Mouse (Mus musculus) forebrain, embryonic 15.5 days (tissue): ENCODE results near the gene Tifa. TPM values are rescaled to one million over a fixed set of nuclear protein-coding genes. Genes with fewer than 3 reads are reported as not detected.

Source experiments
- ATAC-seq: fragments of 200-750 bp; cut with Nextera tagmentation; replicated peaks from 2 replicates; pipeline ENCODE4 v1.8.0; 2017; ENCODE audit warnings: mild to moderate bottlenecking, moderate TSS enrichment, moderate library complexity
- H3K27ac ChIP-seq: fragments of 300-500 bp; sonication (generic); replicated peaks from 2 replicates; pipeline ENCODE4 v1.5.1; 2015; ENCODE audit warnings: mild to moderate bottlenecking, inconsistent platforms
- H3K27me3 ChIP-seq: fragments of 300-500 bp; sonication (generic); 2 replicates; pipeline ENCODE4 v1.6.1; 2015; ENCODE audit warnings: inconsistent platforms
- H3K36me3 ChIP-seq: fragments of 300-500 bp; sonication (generic); 2 replicates; pipeline ENCODE4 v1.6.1; 2015; ENCODE audit warnings: mild to moderate bottlenecking, inconsistent platforms
- H3K4me1 ChIP-seq: fragments of 300-500 bp; sonication (generic); 2 replicates; pipeline ENCODE4 v1.6.1; 2015; ENCODE audit warnings: inconsistent platforms
- H3K4me2 ChIP-seq: fragments of 300-500 bp; sonication (generic); replicated peaks from 2 replicates; pipeline ENCODE4 v1.6.1; 2015; ENCODE audit warnings: mild to moderate bottlenecking, inconsistent platforms
- H3K4me3 ChIP-seq: fragments of 300-500 bp; sonication (generic); 2 replicates; pipeline ENCODE4 v1.5.1; 2015; ENCODE audit warnings: mild to moderate bottlenecking, inconsistent platforms
- H3K9ac ChIP-seq: fragments of 300-500 bp; sonication (generic); replicated peaks from 2 replicates; pipeline ENCODE4 v1.6.1; 2015; ENCODE audit warnings: mild to moderate bottlenecking, inconsistent platforms
- H3K9me3 ChIP-seq: fragments of 300-500 bp; sonication (generic); 2 replicates; pipeline ENCODE4 v1.6.1; 2016; ENCODE audit warnings: inconsistent platforms
- WGBS: fragments of 180-500 bp; shearing (Covaris S2); methylation state at CpG from one replicate; pipeline ENCODE4 v1.1.7; 2015; ENCODE audit warnings: mixed read lengths; 5-methylcytosine and 5-hydroxymethylcytosine counted together
- polyA plus RNA-seq: library from polyadenylated mRNA; unstranded; fragments of >200 nt; fragmentation: Nextera tagmentation; extraction: Ambion mirVana; gene quantifications from 2 replicates; pipeline ENCODE4 v1.2.1, GENCODE M21; 2015

Tifa gene
- polyA plus RNA-seq, 1 experiment from 2014 or later, result 4.8 TPM

DNA sequence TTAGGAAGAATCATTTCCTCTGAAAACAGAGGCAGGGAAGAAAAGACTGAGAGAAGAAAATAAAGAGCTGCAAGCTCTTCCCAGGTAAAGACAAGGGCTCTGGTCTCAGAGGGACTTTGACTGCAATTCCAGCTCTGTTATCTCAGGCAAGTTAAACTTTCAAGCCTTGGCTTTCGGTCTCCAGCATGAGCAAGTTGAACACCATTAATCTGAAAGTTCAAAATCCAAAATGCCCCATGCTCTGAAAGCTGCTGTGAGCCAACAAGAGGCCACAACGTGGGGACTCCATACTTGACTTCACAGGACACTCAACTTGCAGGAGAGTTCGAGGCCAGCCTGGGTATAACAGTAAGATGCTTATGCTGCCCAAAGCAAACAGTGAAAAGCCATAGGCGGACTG lies 44.4 kb downstream of the Tifa start:
- H3K4me2 ChIP-seq, result no peak overlapping the region
- peaks cover 26% of the 10 kb centered on the region for H3K4me1 ChIP-seq
- 83% methylated on average over 4 of the region's 4 CpGs for WGBS
- H3K27me3 ChIP-seq, result no peaks in the 10 kb centered on the region
- H3K36me3 ChIP-seq, result 0 out of 2 replicates have a peak, but pooled peaks cover 2% of the 10 kb centered on the region
- H3K27ac ChIP-seq, result no peak overlapping the region
- no peaks in the 10 kb centered on the region for H3K9me3 ChIP-seq
- no peak overlapping the region for H3K4me3 ChIP-seq
- ATAC-seq, result no peak
- no peak overlapping the region for H3K9ac ChIP-seq

DNA sequence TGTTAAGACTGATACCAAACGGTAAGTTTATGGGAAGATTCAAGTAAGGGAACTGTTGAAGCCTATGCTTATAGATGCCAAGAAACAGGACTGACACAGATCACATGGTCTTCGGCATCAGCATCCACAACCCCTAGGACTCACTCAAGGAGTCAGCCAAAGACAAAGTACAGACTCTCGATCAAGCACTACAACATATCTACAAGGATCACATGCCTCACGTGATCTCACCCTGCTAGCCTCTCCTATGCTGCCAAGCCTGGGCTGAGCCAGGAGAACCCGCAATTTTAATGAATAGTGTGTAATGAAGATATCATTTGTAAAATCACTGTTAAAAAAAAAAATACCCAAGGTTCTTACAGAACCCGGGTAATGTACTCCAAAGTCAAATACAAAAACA lies 46.0 kb downstream of the Tifa start:
- peak overlapping the region; percentile 92 for H3K4me3 ChIP-seq
- H3K4me2 ChIP-seq, result peak overlapping the region; percentile 54
- WGBS, result 81% methylated on average over 6 of the region's 6 CpGs
- ATAC-seq, result no peak
- peaks cover 26% of the 10 kb centered on the region for H3K4me1 ChIP-seq
- no peak overlapping the region for H3K9ac ChIP-seq
- H3K27me3 ChIP-seq, result no peaks in the 10 kb centered on the region
- no peaks in the 10 kb centered on the region for H3K9me3 ChIP-seq
- no peak overlapping the region for H3K27ac ChIP-seq
- 0 out of 2 replicates have a peak, but pooled peaks cover 2% of the 10 kb centered on the region for H3K36me3 ChIP-seq

DNA sequence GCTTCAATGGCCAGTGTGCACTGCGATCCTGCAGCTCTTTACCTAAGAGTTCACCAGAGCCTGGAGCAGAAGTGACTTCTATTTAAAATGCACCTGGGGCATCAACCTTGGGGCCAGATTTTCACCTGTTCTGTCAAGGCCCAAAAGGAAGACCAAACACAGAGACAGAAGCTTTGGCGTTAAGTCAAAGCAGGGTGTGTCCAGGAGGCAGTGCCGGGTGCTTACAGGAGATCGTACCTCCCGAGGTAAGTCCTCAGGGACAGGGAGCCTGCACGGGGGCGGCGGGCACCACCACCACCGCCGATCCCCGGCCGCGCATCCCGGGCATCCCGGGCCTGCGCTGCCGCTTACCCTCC lies 47.2 kb downstream of the Tifa start:
- WGBS, result under 1% methylated on average over 17 of the region's 17 CpGs
- H3K9me3 ChIP-seq, result no peaks in the 10 kb centered on the region
- ATAC-seq, result 0 out of 2 replicates have a peak, but pooled peaks have one; percentile 0

GRCm38 (mm10) chr3:127837154-127837865 lies 47.7 kb downstream of the Tifa start, which contains the start of gene Ap1ar:
Ap1ar (minus strand) TSS chr3:127837523.
- peak; percentile 97 for ATAC-seq
- peak within 1 kb of the TSS; percentile 91 for H3K9ac ChIP-seq
- H3K36me3 ChIP-seq, result 0 out of 2 replicates have a peak, but pooled peaks cover under 1% of the 10 kb centered on the region
- H3K4me2 ChIP-seq, result peak within 1 kb of the TSS; percentile 54
- peak within 1 kb of the TSS; percentile 96 for H3K27ac ChIP-seq
- H3K27me3 ChIP-seq, result no peaks in the 10 kb centered on the region
- H3K4me3 ChIP-seq, result peak within 1 kb of the TSS; percentile 92
- no peaks in the 10 kb centered on the region for H3K9me3 ChIP-seq
- peaks cover 26% of the 10 kb centered on the region for H3K4me1 ChIP-seq
- WGBS, result under 1% methylated on average over 84 of the region's 89 CpGs

More for the DNA sequence above, 47.2 kb downstream of the Tifa start:
- Histone ChIP-seq H3K4me1 (peaks cover 26% of the 10 kb centered on the region), H3K4me3 (peak overlapping the region; percentile 92), H3K27me3 (no peaks in the 10 kb centered on the region), H3K4me2 (peak overlapping the region; percentile 54), H3K27ac (peak overlapping the region; percentile 96), H3K36me3 (0 out of 2 replicates have a peak, but pooled peaks cover 2% of the 10 kb centered on the region), H3K9ac (peak overlapping the region; percentile 91)

DNA sequence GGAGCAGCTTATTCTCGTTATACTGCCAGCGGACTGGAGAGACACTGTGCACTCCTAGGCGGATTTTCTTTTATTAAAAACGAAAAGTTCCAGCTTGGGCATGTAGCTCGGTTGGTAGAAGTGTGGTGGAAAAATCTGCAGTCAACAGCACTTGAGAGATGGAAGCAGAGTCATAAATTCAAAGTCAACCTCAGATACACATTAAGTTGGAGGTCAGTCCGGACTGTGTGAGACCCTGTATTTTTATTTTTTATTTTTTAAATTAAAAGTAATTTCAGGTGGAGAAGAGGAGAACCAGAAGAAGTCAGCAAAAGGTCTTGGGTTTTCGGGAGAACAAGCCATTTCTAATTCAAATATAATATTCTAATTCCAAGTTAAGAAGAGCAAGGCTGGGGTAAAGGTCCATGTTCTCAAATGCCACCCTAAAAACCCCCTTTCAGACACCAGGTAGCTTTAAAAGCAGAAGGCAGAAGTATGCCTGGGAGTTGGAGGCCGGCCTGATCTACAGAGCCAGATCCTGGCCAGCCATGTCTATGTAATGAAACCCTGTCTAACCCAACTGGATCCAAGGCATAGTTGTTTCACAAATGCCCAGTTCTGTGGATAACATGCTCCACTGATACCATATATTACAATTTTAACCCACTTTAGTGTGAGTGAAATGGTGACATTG lies 48.5 kb downstream of the Tifa start:
- peaks cover 26% of the 10 kb centered on the region for H3K4me1 ChIP-seq
- WGBS, result 31% methylated on average over 8 of the region's 8 CpGs
- H3K9ac ChIP-seq, result peak overlapping the region; percentile 71
- no peaks in the 10 kb centered on the region for H3K27me3 ChIP-seq
- no peaks in the 10 kb centered on the region for H3K36me3 ChIP-seq
- H3K27ac ChIP-seq, result peak overlapping the region; percentile 96
- H3K9me3 ChIP-seq, result no peaks in the 10 kb centered on the region
- peak overlapping the region; percentile 54 for H3K4me2 ChIP-seq
- ATAC-seq, result no peak
- peak overlapping the region; percentile 92 for H3K4me3 ChIP-seq

- WGBS, result 20% methylated on average over 8 of the region's 8 CpGs
- Histone ChIP-seq H3K27me3 (no peaks in the 10 kb centered on the region), H3K4me2 (no peak overlapping the region), H3K36me3 (no peaks in the 10 kb centered on the region), H3K27ac (no peak overlapping the region), H3K4me1 (peaks cover 5% of the 10 kb centered on the region; the same call in 1 of the 2 replicates), H3K9me3 (no peaks in the 10 kb centered on the region), H3K4me3 (no peak overlapping the region), H3K9ac (no peak overlapping the region)
- no peak for ATAC-seq
Observed at GRCm38 (mm10) chr3:127841926-127842325, 52.3 kb downstream of the Tifa start.

- 95% methylated on average over 2 of the region's 2 CpGs for WGBS
- Histone ChIP-seq H3K27ac (no peak overlapping the region), H3K4me2 (no peak overlapping the region), H3K9me3 (no peaks in the 10 kb centered on the region), H3K4me3 (no peak overlapping the region), H3K9ac (no peak overlapping the region), H3K27me3 (no peaks in the 10 kb centered on the region), H3K4me1 (peaks cover 5% of the 10 kb centered on the region; the same call in 1 of the 2 replicates), H3K36me3 (no peaks in the 10 kb centered on the region)
- no peak for ATAC-seq
Observed at GRCm38 (mm10) chr3:127843324-127843940, 53.8 kb downstream of the Tifa start.

GRCm38 (mm10) chr3:127843941-127844327 lies 54.3 kb downstream of the Tifa start:
- no peak overlapping the region for H3K9ac ChIP-seq
- H3K4me2 ChIP-seq, result no peak overlapping the region
- H3K4me1 ChIP-seq, result peaks cover 6% of the 10 kb centered on the region; the same call in 1 of the 2 replicates
- ATAC-seq, result no peak
- H3K27ac ChIP-seq, result no peak overlapping the region
- WGBS, result 88% methylated on average over 5 of the region's 5 CpGs
- H3K4me3 ChIP-seq, result no peak overlapping the region
- H3K27me3 ChIP-seq, result no peaks in the 10 kb centered on the region
- H3K36me3 ChIP-seq, result no peaks in the 10 kb centered on the region
- H3K9me3 ChIP-seq, result no peaks in the 10 kb centered on the region

DNA sequence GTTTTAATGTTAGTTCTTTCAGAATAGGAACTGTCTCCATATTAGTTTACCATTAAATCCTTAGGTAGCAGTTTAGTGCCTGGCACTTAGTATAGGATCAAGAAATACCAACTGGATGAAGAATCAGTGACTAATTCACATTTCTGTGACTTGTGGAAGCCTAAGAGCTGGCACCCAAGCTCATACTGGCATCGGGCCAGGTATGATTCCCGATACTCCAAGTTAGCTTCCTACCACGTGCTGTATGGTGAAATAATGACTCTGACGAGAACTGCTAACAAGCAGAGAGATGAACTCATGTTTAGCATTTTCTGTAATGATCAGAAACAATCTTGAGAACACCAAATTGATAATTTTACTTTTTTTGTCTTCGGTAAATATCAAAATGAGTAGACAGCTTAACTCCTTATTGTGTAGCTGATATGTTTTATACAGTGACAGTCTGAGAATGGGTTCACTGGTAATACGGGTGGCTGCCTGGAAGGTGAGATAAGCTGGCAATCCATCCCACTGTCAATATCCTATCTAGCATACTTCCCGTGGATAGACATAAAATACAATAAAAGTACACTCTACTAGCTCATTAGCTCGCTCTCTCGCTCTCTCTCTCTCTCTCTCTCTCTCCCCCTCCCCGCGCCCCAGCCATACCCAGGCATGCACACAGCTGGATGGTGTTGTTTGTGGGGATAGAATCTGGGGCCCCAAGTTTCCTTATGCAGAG lies 58.6 kb downstream of the Tifa start:
- H3K9ac ChIP-seq, result no peak overlapping the region
- no peak for ATAC-seq
- 70% methylated on average over 11 of the region's 11 CpGs for WGBS
- no peaks in the 10 kb centered on the region for H3K36me3 ChIP-seq
- H3K27me3 ChIP-seq, result no peaks in the 10 kb centered on the region
- no peak overlapping the region; the same call in 1 of the 2 replicates for H3K27ac ChIP-seq
- H3K4me2 ChIP-seq, result no peak overlapping the region
- no peaks in the 10 kb centered on the region for H3K9me3 ChIP-seq
- no peak overlapping the region for H3K4me3 ChIP-seq
- H3K4me1 ChIP-seq, result peaks cover 6% of the 10 kb centered on the region; the same call in 1 of the 2 replicates

DNA sequence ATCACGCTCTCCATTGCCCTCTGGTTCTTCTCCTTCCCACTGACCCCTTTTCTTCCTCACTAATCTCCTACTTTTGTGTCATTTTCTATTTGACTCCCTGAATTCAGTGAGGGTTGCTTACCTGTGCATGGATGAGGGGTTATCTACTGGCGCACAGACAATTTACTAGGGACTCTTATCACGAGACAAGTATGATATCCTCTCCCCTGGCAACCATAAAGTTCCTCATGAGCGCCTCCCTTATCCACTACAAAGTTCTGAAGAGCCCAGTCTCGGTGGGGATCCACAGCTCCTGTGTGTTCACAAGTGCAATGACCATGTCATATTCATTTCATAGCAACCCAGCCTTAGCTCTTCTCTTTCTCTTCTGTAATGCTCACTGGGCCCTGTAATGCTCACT lies 60.3 kb downstream of the Tifa start:
- Histone ChIP-seq H3K4me3 (no peak overlapping the region), H3K9ac (no peak overlapping the region), H3K27me3 (no peaks in the 10 kb centered on the region), H3K4me2 (no peak overlapping the region), H3K36me3 (no peaks in the 10 kb centered on the region), H3K27ac (no peak overlapping the region), H3K4me1 (peaks cover 16% of the 10 kb centered on the region), H3K9me3 (no peaks in the 10 kb centered on the region)
- 80% methylated on average over 5 of the region's 5 CpGs for WGBS
- no peak for ATAC-seq

DNA sequence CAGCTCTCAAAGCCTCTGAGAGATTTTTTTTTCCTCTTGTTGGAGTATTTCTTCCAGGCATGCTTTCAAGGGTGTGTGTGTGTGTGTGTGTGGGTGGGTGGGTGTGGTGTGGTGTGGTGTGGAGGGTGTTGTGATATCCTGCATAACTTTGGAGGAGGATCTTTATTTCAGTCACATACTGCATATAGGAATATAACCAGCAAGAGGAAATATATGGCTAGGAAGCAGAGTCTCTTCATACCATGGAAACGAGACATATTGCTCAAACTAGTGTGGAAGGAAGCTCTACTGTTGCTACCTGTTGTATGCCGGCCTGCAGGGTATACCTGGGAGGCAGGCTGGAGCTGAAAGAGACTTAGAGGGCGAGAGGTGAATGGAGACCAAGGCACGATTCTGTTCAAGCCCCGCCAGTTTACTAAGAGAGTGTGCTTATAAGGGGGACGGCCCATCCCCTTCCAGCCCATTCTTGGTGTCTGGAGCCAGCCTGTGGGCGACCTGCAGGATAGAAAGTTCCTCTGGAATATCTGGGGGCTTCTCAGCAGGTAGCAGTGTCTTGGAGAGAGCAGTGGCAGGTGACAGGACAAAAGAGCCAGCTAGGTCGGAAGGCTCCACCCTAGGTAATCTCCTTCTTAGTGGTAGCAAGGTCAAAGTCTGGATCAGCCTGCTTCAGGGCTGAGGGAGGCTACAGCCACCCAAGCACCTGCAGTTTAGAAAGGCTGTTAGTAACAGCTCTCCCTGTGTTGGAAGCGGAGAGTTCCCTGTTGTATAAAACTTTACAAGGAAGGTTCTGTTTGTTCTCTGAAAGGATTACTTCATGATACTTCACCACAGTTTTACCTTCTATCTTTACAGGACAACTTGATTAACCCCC lies 61.4 kb downstream of the Tifa start:
- Histone ChIP-seq H3K27ac (no peak overlapping the region), H3K4me2 (no peak overlapping the region), H3K27me3 (no peaks in the 10 kb centered on the region), H3K9ac (no peak overlapping the region), H3K36me3 (no peaks in the 10 kb centered on the region), H3K4me3 (no peak overlapping the region), H3K4me1 (peaks cover 16% of the 10 kb centered on the region), H3K9me3 (no peaks in the 10 kb centered on the region)
- no peak for ATAC-seq
- 53% methylated on average over 9 of the region's 9 CpGs for WGBS
